Mouse (Mus musculus): ENCODE data around the gene Skap1.

DNA sequence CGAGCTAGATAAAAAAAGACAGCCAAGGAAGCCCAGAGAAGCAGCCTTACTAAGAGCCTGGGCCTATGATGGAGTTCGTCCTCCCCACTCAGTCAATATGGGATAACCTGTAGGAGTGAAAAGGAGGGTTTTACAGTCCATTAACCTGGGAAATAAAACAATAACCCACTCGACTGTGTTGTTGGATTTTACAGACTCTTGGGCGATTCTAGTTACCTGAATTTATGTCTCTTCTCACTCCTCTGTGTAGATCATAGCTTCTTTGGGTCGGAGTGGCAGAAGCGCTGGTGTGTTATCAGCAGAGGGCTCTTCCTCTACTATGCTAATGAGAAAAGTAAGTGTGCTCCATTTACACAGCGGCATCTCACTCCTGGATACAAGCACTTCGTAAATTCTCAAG, 239.4 kb downstream of the Skap1 start:
- TF ChIP-seq POLR2A (IDR thresholded peaks at IDR 0.05; ENCODE audit: extremely low read depth, insufficient read depth, low read length) (no peak), CTCF (IDR thresholded peaks at IDR 0.05; ENCODE audit: extremely low read depth, insufficient read depth, low read length) (no peak)
